Mouse (Mus musculus) T-helper 1 cell (primary cell): ENCODE measurements around the gene Ttn.

Source experiments
- in situ Hi-C: fragments of 300-600 bp; cut with MboI, MseI; formaldehyde crosslinking; loops from one replicate; pipeline ENCODE4 v1.15.1; 2025; ENCODE audit warnings: high pct_unique_total_duplicates

Ttn gene

GRCm38 (mm10) chr2:76667200-76667599 lies 315.1 kb downstream of the Ttn start:
- in situ Hi-C loops, result no loop called here

- in situ Hi-C loops, result no loop called here
Observed at GRCm38 (mm10) chr2:76665531-76665930, 316.8 kb downstream of the Ttn start.

GRCm38 (mm10) chr2:76659419-76659818 lies 322.9 kb downstream of the Ttn start:
- in situ Hi-C loops, result no loop called here

GRCm38 (mm10) chr2:76658551-76658950 lies 323.8 kb downstream of the Ttn start:
- in situ Hi-C loops, result no loop called here

- in situ Hi-C loops, result no loop called here
Observed at GRCm38 (mm10) chr2:76655982-76656381, 326.4 kb downstream of the Ttn start.

- in situ Hi-C loops, result no loop called here
Observed at GRCm38 (mm10) chr2:76655444-76655843, 326.9 kb downstream of the Ttn start.

- in situ Hi-C loops, result no loop called here
Observed at GRCm38 (mm10) chr2:76654646-76655045, 327.7 kb downstream of the Ttn start.
